Mouse (Mus musculus) layer of hippocampus, postnatal 25 days (tissue): ENCODE data around the gene Rad21l. TPM values are rescaled to one million over a fixed set of nuclear protein-coding genes. Genes with fewer than 3 reads are reported as not detected.
A peak's percentile ranks its signal among the peaks of the same experiment; 100 is the strongest.

Source experiments
- DNase-seq, 2 experiments: peaks; one replicate each; pipeline ENCODE4 v3.0.0; 2022; ENCODE audit warnings: mixed read lengths in 2 of 2, low spot score in 1 of 2; ENCODE audit errors: extremely low spot score in 1 of 2
- total RNA-seq, 2 experiments: library from RNA; stranded (reverse); gene quantifications; 2 replicates each; pipeline ENCODE4 v1.2.3; 2021

The Rad21l gene
- total RNA-seq, result 1 to 10 TPM in 1 of 2 experiments, under 1 TPM in 1; 0.89 to 1.2 TPM

GRCm38 (mm10) chr2:151668433-151668832, at the start of gene Rad21l:
Gene Rad21l, minus strand, starts transcription at chr2:151668533.
- DNase-seq, result no peak

- no peak for DNase-seq
These were observed 48.2 kb upstream of the Rad21l start for GRCm38 (mm10) chr2:151716318-151717055.

- no peak for DNase-seq
These were observed 47.2 kb upstream of the Rad21l start for GRCm38 (mm10) chr2:151715526-151715925.

- DNase-seq, result no peak
These were observed 44.3 kb upstream of the Rad21l start for GRCm38 (mm10) chr2:151712647-151713046.

GRCm38 (mm10) chr2:151702851-151703190, 34.5 kb upstream of the Rad21l start:
- DNase-seq, result peak in 1 of 2 experiments; percentile 13

- DNase-seq, result peak; percentile 37 to 41
These were observed 34.0 kb upstream of the Rad21l start for GRCm38 (mm10) chr2:151702146-151702850.

- DNase-seq, result peak in 1 of 2 experiments; percentile 14
These were observed 33.2 kb upstream of the Rad21l start, which contains the start of gene Tmem74b for GRCm38 (mm10) chr2:151701231-151702145. Gene Tmem74b, plus strand, starts transcription at chr2:151702008.

GRCm38 (mm10) chr2:151682976-151683375, 14.6 kb upstream of the Rad21l start:
- no peak for DNase-seq

GRCm38 (mm10) chr2:151682357-151682756, 14.0 kb upstream of the Rad21l start:
- DNase-seq, result peak in 1 of 2 experiments; percentile 21

GRCm38 (mm10) chr2:151676234-151676633, 7.9 kb upstream of the Rad21l start:
- peak in 1 of 2 experiments; percentile 16 for DNase-seq

GRCm38 (mm10) chr2:151670968-151671329, 2.6 kb upstream of the Rad21l start:
- no peak for DNase-seq

GRCm38 (mm10) chr2:151670026-151670967, 2.0 kb upstream of the Rad21l start:
- no peak for DNase-seq

GRCm38 (mm10) chr2:151652053-151652452, 16.3 kb downstream of the Rad21l start:
- DNase-seq, result no peak

GRCm38 (mm10) chr2:151636015-151636402, 32.3 kb downstream of the Rad21l start:
- DNase-seq, result no peak

- no peak for DNase-seq
These were observed 32.8 kb downstream of the Rad21l start for GRCm38 (mm10) chr2:151635362-151636014.

GRCm38 (mm10) chr2:151634903-151635302, 33.4 kb downstream of the Rad21l start:
- DNase-seq, result no peak

GRCm38 (mm10) chr2:151632982-151633381, 35.4 kb downstream of the Rad21l start:
- no peak for DNase-seq

- peak; percentile 60 to 68 for DNase-seq
These were observed 36.0 kb downstream of the Rad21l start, which contains the start of gene Snph for GRCm38 (mm10) chr2:151632159-151632814. Gene Snph, minus strand, starts transcription at chr2:151632593.
